ENCODE assay signal across 19 mouse cellular contexts in the genomic region with DNA sequence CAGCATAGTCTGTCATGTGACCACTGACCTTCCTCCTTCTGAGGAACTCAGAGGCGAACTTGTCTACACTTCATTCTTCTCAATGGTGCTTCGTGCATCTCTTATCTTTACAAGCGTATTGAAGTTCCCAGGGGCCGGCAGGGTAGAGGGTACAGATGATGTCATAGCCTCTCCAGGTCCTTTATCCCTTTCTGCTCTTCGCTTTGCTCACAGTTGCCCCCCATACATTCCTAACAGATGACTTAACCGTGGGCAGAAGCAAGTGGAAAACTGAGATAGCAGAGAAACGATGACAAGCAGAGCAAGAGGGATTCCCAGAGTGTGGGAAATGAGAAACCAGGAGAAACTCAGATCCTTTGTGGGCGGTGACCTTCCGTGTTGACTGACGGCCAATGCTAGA.
DNase-seq lines count a peak whose midpoint lies in the region; ATAC-seq and TF ChIP-seq lines count a peak whose summit lies in the region.
"Had no signal": no experiment of that assay in that cellular context is flagged by ENCODE, and none has a peak within 500 bp of the region (broad histone marks: within the 10 kb centered on the region; RNA-seq: fewer than 3 reads in every experiment).

No protein-coding gene starts in this region.

- no peak overlapping the region for H3K4me2 ChIP-seq in CH12.LX (ENCODE audit: insufficient read depth, low read depth, poor library complexity, severe bottlenecking)
- H3K4me2 ChIP-seq in heart, embryonic 12.5 days = peak overlapping the region; percentile 37
- no peak overlapping the region for H3K4me2 ChIP-seq in intestine, embryonic 14.5 days (ENCODE audit: low read length)
- H3K4me2 ChIP-seq: embryonic facial prominence, embryonic 12.5 days; forebrain, embryonic 15.5 days; hindbrain, embryonic 15.5 days; limb, embryonic 15.5 days; neural tube, embryonic 15.5 days had no signal

- no peak for TF ChIP-seq POLR2A in CH12.LX (IDR thresholded peaks at IDR 0.05; ENCODE audit: low read depth, low read length)

- ATAC-seq in heart, embryonic 12.5 days (ENCODE audit: insufficient number of reproducible peaks, low FRiP score) = peak; percentile 91
- 0 out of 2 replicates have a peak, but pooled peaks have one; percentile 53 for ATAC-seq in intestine, embryonic 14.5 days (replicated peaks; ENCODE audit: low FRiP score, low TSS enrichment, low read depth)
- no peak for ATAC-seq in megakaryocyte-erythroid progenitor cell, adult 5-6 weeks (replicated peaks; ENCODE audit: low FRiP score, low TSS enrichment, poor library complexity, severe bottlenecking)
- ATAC-seq: forebrain, embryonic 15.5 days had no signal

- dilution Hi-C loops in CH12.LX (cut with MboI; ENCODE audit: extremely low pct_ligation_motif_present, extremely low pct_unique_long_range_greater_than_20kb, low sequenced_read_pairs) = no loop called here

- H3K4me3 ChIP-seq in CH12.LX (replicated peaks in 1 of 3; ENCODE audit: low read depth in 2 of 3, low read length in 2 of 3, poor library complexity in 1 of 3) = no peak overlapping the region
- H3K4me3 ChIP-seq in heart, embryonic 12.5 days = no peak overlapping the region
- no peak overlapping the region for H3K4me3 ChIP-seq in intestine, embryonic 14.5 days (ENCODE audit: low read depth, low read length)
- H3K4me3 ChIP-seq: embryonic facial prominence, embryonic 12.5 days; forebrain, embryonic 15.5 days; hindbrain, embryonic 15.5 days; limb, embryonic 15.5 days; myocyte; neural tube, embryonic 15.5 days had no signal

- no peaks in the 10 kb centered on the region for H3K36me3 ChIP-seq in CH12.LX (replicated peaks in 1 of 2; ENCODE audit: control insufficient read depth in 1 of 2, insufficient read depth in 1 of 2, low read length in 1 of 2)
- no peaks in the 10 kb centered on the region for H3K36me3 ChIP-seq in heart, embryonic 12.5 days
- no peaks in the 10 kb centered on the region for H3K36me3 ChIP-seq in intestine, embryonic 14.5 days (ENCODE audit: control insufficient read depth, insufficient read depth, low read length)
- H3K36me3 ChIP-seq: embryonic facial prominence, embryonic 12.5 days; forebrain, embryonic 15.5 days; hindbrain, embryonic 15.5 days; limb, embryonic 15.5 days; neural tube, embryonic 15.5 days had no signal

- no peak for TF ChIP-seq CTCF in CH12.LX (conservative IDR thresholded peaks at IDR 0.05 in 1 of 2, IDR thresholded peaks at IDR 0.05 in 1 of 2; ENCODE audit: low read depth in 2 of 2, low read length in 2 of 2)

- H3K4me1 ChIP-seq in CH12.LX (ENCODE audit: control insufficient read depth in 1 of 2, insufficient read depth in 2 of 2) = peaks cover 5 to 23% of the 10 kb centered on the region in 2 experiments; a peak in 3 of 4 replicates
- peaks cover 56% of the 10 kb centered on the region for H3K4me1 ChIP-seq in heart, embryonic 12.5 days (replicated peaks)
- no peaks in the 10 kb centered on the region; the same call in 1 of the 2 replicates for H3K4me1 ChIP-seq in intestine, embryonic 14.5 days (replicated peaks; ENCODE audit: control insufficient read depth, insufficient read depth, low read length)
- H3K4me1 ChIP-seq: embryonic facial prominence, embryonic 12.5 days; forebrain, embryonic 15.5 days; hindbrain, embryonic 15.5 days; limb, embryonic 15.5 days had no signal

- DNase-seq in heart, adult 11 months = peak; percentile 88
- DNase-seq in heart, postnatal 36 days = no peak
- no peak for DNase-seq in CH12.LX (ENCODE audit: extremely low read depth)
- no peak for DNase-seq in intestine, embryonic 14.5 days (ENCODE audit: low spot score)
- no peak for DNase-seq in kidney, postnatal 25 days
- DNase-seq in gastrocnemius, postnatal 36 days = no peak
- DNase-seq: adrenal gland, adult 8-10 months; cerebellum, adult 18-20 months; kidney, adult 9 months; midbrain, embryonic 14.5 days; right cerebral cortex, postnatal 25 days had no signal

- intact Hi-C loops in heart, postnatal 36 days (cut with DNase I) = loop anchor here (5.0 kb wide), 1 partner anchor 76 kb away; no protein-coding TSS in a partner anchor
- intact Hi-C loops in gastrocnemius, postnatal 36 days (cut with DNase I) = no loop called here

- no peak overlapping the region for H3K9ac ChIP-seq in CH12.LX (ENCODE audit: insufficient read depth, low read depth)
- H3K9ac ChIP-seq in heart, embryonic 12.5 days = no peak overlapping the region
- H3K9ac ChIP-seq in intestine, embryonic 14.5 days (ENCODE audit: low read length) = no peak overlapping the region
- H3K9ac ChIP-seq: embryonic facial prominence, embryonic 12.5 days; forebrain, embryonic 15.5 days; hindbrain, embryonic 15.5 days; limb, embryonic 15.5 days; neural tube, embryonic 15.5 days had no signal

- H3K27ac ChIP-seq in CH12.LX (ENCODE audit: insufficient read depth, low read depth) = no peak overlapping the region
- H3K27ac ChIP-seq in heart, embryonic 12.5 days (ENCODE audit: poor library complexity, severe bottlenecking) = peak overlapping the region; percentile 89
- H3K27ac ChIP-seq in intestine, embryonic 14.5 days (ENCODE audit: low read depth) = no peak overlapping the region
- H3K27ac ChIP-seq: embryonic facial prominence, embryonic 12.5 days; forebrain, embryonic 15.5 days; hindbrain, embryonic 15.5 days; limb, embryonic 15.5 days; neural tube, embryonic 15.5 days had no signal

- WGBS in heart, embryonic 12.5 days = 7% methylated on average over 10 of the region's 10 CpGs
- 56% methylated on average over 10 of the region's 10 CpGs for WGBS in intestine, embryonic 14.5 days

- no peak for TF ChIP-seq EP300 in CH12.LX (IDR thresholded peaks at IDR 0.05; ENCODE audit: low read length)

- no peaks in the 10 kb centered on the region for H3K9me3 ChIP-seq in CH12.LX (replicated peaks; ENCODE audit: low read length)
- H3K9me3 ChIP-seq in heart, embryonic 12.5 days (replicated peaks) = no peaks in the 10 kb centered on the region
- no peaks in the 10 kb centered on the region for H3K9me3 ChIP-seq in intestine, embryonic 14.5 days (ENCODE audit: control insufficient read depth, low read length)
- H3K9me3 ChIP-seq: embryonic facial prominence, embryonic 12.5 days; forebrain, embryonic 15.5 days; hindbrain, embryonic 15.5 days; limb, embryonic 15.5 days; neural tube, embryonic 15.5 days had no signal

- TF ChIP-seq RAD21 in CH12.LX (IDR thresholded peaks at IDR 0.05; ENCODE audit: low read depth, low read length) = no peak

- H3K79me2 ChIP-seq in CH12.LX (replicated peaks; ENCODE audit: control insufficient read depth, extremely low read depth, insufficient read depth, poor library complexity, severe bottlenecking) = no peaks in the 10 kb centered on the region

- no peaks in the 10 kb centered on the region for H3K27me3 ChIP-seq in CH12.LX (replicated peaks)
- H3K27me3 ChIP-seq in heart, embryonic 12.5 days (replicated peaks) = no peaks in the 10 kb centered on the region
- no peaks in the 10 kb centered on the region for H3K27me3 ChIP-seq in intestine, embryonic 14.5 days (replicated peaks; ENCODE audit: control insufficient read depth, insufficient read depth, low read length)
- H3K27me3 ChIP-seq: embryonic facial prominence, embryonic 12.5 days; forebrain, embryonic 15.5 days; hindbrain, embryonic 15.5 days; limb, embryonic 15.5 days; neural tube, embryonic 15.5 days had no signal

- in situ Hi-C loops in CH12.LX (cut with MboI; ENCODE audit: low pct_ligation_motif_present, low pct_unique_long_range_greater_than_20kb, low sequenced_read_pairs) = no loop called here

TF ChIP-seq in CH12.LX, 34 proteins besides CTCF, POLR2A, EP300 and RAD21:
- TF ChIP-seq MAFK (IDR thresholded peaks at IDR 0.05; ENCODE audit: insufficient replicate concordance, low read length) (no peak), MAZ (IDR thresholded peaks at IDR 0.05; ENCODE audit: low read depth, low read length) (no peak), POLR2AphosphoS2 (IDR thresholded peaks at IDR 0.05; ENCODE audit: low read depth, low read length) (no peak), USF1 (IDR thresholded peaks at IDR 0.05; ENCODE audit: low read depth, low read length) (peak; percentile 45), KAT2A (IDR thresholded peaks at IDR 0.05; ENCODE audit: insufficient replicate concordance, low read length) (no peak), ELF1 (IDR thresholded peaks at IDR 0.05; ENCODE audit: low read depth, low read length) (no peak), TBP (conservative IDR thresholded peaks at IDR 0.05; ENCODE audit: low read depth, low read length) (no peak), IRF4 (IDR thresholded peaks at IDR 0.05; ENCODE audit: low read depth, low read length) (no peak), USF2 (conservative IDR thresholded peaks at IDR 0.05; ENCODE audit: low read depth, low read length) (peak; percentile 34; the same call in 1 of the 2 replicates)
